Mouse (Mus musculus) heart, postnatal 0 days (tissue): ENCODE measurements around the gene Omd. TPM values are rescaled to one million over a fixed set of nuclear protein-coding genes. Genes with fewer than 3 reads are reported as not detected.

ENCODE experiments used
- ATAC-seq: fragments of 200-750 bp; cut with Nextera tagmentation; 2 replicates; pipeline ENCODE4 v1.8.0; 2017; ENCODE audit warnings: low read depth, moderate number of reproducible peaks, moderate library complexity; ENCODE audit not compliant: insufficient read depth
- DNase-seq: peaks from one replicate; pipeline ENCODE4 v3.0.0-alpha.2; 2016; ENCODE audit warnings: low spot score
- H3K27ac ChIP-seq: fragments of 300-500 bp; sonication (generic); 2 replicates; pipeline ENCODE4 v1.5.1; 2014; ENCODE audit warnings: low read depth, mild to moderate bottlenecking
- H3K27me3 ChIP-seq: fragments of 300-500 bp; sonication (generic); 2 replicates; pipeline ENCODE4 v1.6.1; 2014; ENCODE audit warnings: low read length, mixed read lengths; ENCODE audit not compliant: control insufficient read depth, insufficient read depth
- H3K36me3 ChIP-seq: fragments of 300-500 bp; sonication (generic); replicated peaks from 2 replicates; pipeline ENCODE4 v1.6.1; 2014; ENCODE audit warnings: low read length, mixed read lengths; ENCODE audit not compliant: control insufficient read depth, insufficient read depth
- H3K4me1 ChIP-seq: fragments of 300-500 bp; sonication (generic); 2 replicates; pipeline ENCODE4 v1.6.1; 2014; ENCODE audit warnings: antibody characterized with exemption; ENCODE audit not compliant: control insufficient read depth, insufficient read depth
- H3K4me2 ChIP-seq: fragments of 300-500 bp; sonication (generic); 2 replicates; pipeline ENCODE4 v1.6.1; 2014; ENCODE audit warnings: low read depth, mild to moderate bottlenecking, low read length, moderate library complexity
- H3K4me3 ChIP-seq: fragments of 300-500 bp; sonication (generic); 2 replicates; pipeline ENCODE4 v1.5.1; 2014; ENCODE audit warnings: low read depth, low read length
- H3K9ac ChIP-seq: fragments of 300-500 bp; sonication (generic); replicated peaks from 2 replicates; pipeline ENCODE4 v1.6.1; 2014; ENCODE audit warnings: low read depth, low read length, mixed read lengths
- H3K9me3 ChIP-seq: fragments of 300-500 bp; sonication (generic); replicated peaks from 2 replicates; pipeline ENCODE4 v1.6.1; 2016; ENCODE audit warnings: low read length; ENCODE audit not compliant: control insufficient read depth
- CTCF ChIP-seq: IDR thresholded peaks from 2 replicates; pipeline ENCODE4 v1.5.1; 2016; ENCODE audit warnings: antibody characterized with exemption, control low read depth, low read depth
- EP300 ChIP-seq: IDR thresholded peaks from 2 replicates; pipeline ENCODE4 v1.6.1; 2016; ENCODE audit warnings: antibody characterized with exemption, low read depth
- WGBS: fragments of 180-500 bp; shearing (Covaris S2); extraction: QIAGEN DNeasy Blood & Tissue Kit; methylation state at CpG from one replicate; pipeline ENCODE4 v1.1.7; 2014; 5-methylcytosine and 5-hydroxymethylcytosine counted together
- polyA plus RNA-seq: library from polyadenylated mRNA; unstranded; fragments of >200 nt; fragmentation: Nextera tagmentation; extraction: Ambion mirVana; gene quantifications from 2 replicates; pipeline ENCODE4 v1.2.1, GENCODE M21; 2015
- total RNA-seq: library from RNA; depleted of rRNA; stranded (reverse); fragments of >200 nt; gene quantifications from 2 replicates; pipeline ENCODE4 v1.2.3, GENCODE M21; 2014; ENCODE audit warnings: low replicate concordance

Omd gene
- total and polyA plus RNA-seq, 2 experiments from 2014 or later: 0.59 TPM; not detected in 1

DNA sequence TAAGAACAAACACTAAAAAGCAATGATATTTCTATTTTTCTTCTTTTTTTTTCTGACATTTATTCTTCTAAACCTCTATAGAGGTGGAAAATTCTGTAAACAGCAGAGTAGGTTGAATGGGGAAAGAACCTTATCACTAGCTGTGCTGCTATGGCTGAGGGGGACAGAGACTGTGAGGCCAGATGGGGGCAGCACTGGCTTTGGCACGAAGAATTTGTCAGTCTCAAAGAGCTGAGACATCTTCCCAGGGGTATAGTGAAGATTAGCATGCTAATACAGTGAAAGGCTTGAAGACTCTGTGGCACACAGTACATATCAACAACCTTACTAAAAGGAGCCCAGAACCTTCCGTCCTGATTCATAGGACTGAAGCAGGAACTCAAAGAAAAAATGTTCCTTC lies 23.1 kb upstream of the Omd start:
- 38% methylated on average over 2 of the region's 2 CpGs for WGBS
- Histone ChIP-seq H3K4me3 (no peak overlapping the region), H3K9ac (no peak overlapping the region), H3K36me3 (no peaks in the 10 kb centered on the region), H3K4me1 (no peaks in the 10 kb centered on the region), H3K27me3 (no peaks in the 10 kb centered on the region), H3K27ac (no peak overlapping the region), H3K4me2 (no peak overlapping the region), H3K9me3 (no peaks in the 10 kb centered on the region)
- ATAC-seq: 0 out of 2 replicates have a peak, but pooled peaks have one; percentile 17
- TF ChIP-seq CTCF (peak; percentile 61), EP300 (no peak)
- peak; percentile 62 for DNase-seq

DNA sequence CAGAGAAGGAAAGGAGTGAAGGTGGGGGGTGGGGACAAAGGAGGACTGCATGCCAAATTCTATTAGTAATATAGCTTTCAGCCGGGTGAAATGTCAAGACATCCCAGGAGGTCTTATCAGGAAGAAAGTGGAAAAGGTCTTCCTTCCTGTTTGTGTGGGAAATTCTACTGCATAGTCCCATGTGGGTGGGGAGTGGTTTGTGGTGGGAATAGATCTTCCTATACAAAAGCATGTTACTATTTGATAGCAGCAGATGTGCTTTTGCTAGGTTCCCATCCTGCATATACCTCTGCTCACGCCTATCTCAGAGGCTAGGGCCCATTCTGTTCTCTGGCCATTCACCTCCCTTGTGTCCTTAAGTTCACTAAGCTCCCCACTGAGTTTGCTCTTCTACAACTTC lies 21.4 kb upstream of the Omd start:
- TF ChIP-seq EP300 (no peak), CTCF (no peak)
- 46% methylated on average over 2 of the region's 2 CpGs for WGBS

DNA sequence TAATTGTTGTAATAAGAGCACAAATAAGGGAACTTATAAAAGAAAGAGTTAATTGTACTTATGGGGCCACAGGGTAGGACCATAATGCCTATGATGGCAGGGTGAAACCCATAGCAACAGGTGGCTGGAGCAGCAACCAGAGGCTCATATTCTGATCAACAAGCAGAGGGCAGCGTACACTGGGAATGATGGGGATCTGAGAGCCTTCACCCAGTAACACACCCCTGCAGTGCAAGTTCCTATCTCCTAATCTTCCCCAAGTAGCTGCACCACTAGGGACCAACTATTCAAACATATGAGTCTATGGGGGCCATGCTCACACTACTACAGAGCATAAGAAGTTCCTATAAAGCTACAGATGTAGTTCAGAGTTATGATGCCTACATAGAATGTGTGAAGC lies 17.9 kb upstream of the Omd start:
- WGBS: 86% methylated on average over 1 of the region's 1 CpGs
- no peak for ATAC-seq

More for the DNA sequence above, 21.4 kb upstream of the Omd start:
- H3K27me3 ChIP-seq: no peaks in the 10 kb centered on the region
- no peaks in the 10 kb centered on the region for H3K9me3 ChIP-seq
- no peak overlapping the region for H3K4me2 ChIP-seq
- DNase-seq (no peak), ATAC-seq (no peak)
- H3K4me1 ChIP-seq: no peaks in the 10 kb centered on the region
- H3K4me3 ChIP-seq: no peak overlapping the region
- no peak overlapping the region for H3K9ac ChIP-seq
- no peak overlapping the region for H3K27ac ChIP-seq
- no peaks in the 10 kb centered on the region for H3K36me3 ChIP-seq

DNA sequence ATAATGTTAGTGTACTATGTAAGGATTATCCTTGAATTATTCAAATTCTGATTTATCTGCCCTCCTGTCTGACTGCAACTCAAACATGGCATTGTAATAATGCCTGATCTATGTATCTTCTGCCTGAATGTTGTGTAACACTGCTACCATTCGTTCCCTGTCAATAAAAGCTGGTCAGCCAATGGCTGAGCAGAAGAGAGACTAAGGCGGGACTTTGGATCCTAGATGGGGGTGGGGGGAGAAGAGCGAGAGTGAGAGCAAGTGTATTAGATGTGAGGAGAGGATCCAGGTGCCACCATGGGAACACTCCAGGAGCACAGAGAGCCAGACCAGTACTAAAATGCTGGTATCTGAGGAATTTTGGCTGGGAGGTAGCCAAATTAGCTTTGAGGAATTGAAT lies 11.9 kb upstream of the Omd start:
- Histone ChIP-seq H3K9me3 (no peaks in the 10 kb centered on the region), H3K4me3 (no peak overlapping the region), H3K4me1 (no peaks in the 10 kb centered on the region), H3K4me2 (no peak overlapping the region), H3K27ac (no peak overlapping the region), H3K9ac (no peak overlapping the region), H3K36me3 (no peaks in the 10 kb centered on the region), H3K27me3 (no peaks in the 10 kb centered on the region)
- no peak for DNase-seq
- TF ChIP-seq CTCF (no peak), EP300 (no peak)
- WGBS: 68% methylated on average over 3 of the region's 3 CpGs
- no peak for ATAC-seq

More for the DNA sequence above, 17.9 kb upstream of the Omd start:
- Histone ChIP-seq H3K36me3 (no peaks in the 10 kb centered on the region), H3K4me1 (no peaks in the 10 kb centered on the region), H3K27ac (no peak overlapping the region), H3K4me3 (no peak overlapping the region), H3K4me2 (no peak overlapping the region), H3K27me3 (no peaks in the 10 kb centered on the region), H3K9ac (no peak overlapping the region), H3K9me3 (no peaks in the 10 kb centered on the region)
- TF ChIP-seq EP300: no peak
- 0 out of 2 replicates have a peak, but pooled peaks have one; percentile 4 for TF ChIP-seq CTCF
- no peak for DNase-seq

DNA sequence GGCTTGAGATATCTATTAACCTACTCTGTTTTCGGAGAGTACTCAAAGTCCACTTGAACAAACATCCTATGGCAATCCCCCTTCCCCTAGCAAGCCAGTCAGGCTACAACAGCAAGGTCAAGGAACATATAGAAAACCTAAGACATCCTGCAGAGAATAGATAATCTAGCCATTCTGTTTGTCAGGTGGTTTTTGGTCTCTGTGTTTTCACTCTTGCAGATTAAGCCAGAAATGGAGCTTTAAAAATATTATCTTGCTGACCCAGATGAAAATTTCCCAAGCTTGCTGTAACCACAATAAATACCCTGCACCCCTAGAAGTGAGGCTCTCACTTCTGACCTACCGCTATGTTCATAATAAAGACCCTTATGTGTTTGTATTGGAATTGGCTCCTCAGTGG lies 10.8 kb upstream of the Omd start:
- no peak for DNase-seq
- no peak for ATAC-seq
- TF ChIP-seq CTCF (no peak), EP300 (no peak)
- 83% methylated on average over 2 of the region's 2 CpGs for WGBS
- H3K9ac ChIP-seq: no peak overlapping the region
- H3K9me3 ChIP-seq: no peaks in the 10 kb centered on the region
- H3K4me1 ChIP-seq: no peaks in the 10 kb centered on the region
- H3K27me3 ChIP-seq: no peaks in the 10 kb centered on the region
- H3K4me2 ChIP-seq: no peak overlapping the region
- no peak overlapping the region for H3K27ac ChIP-seq
- H3K36me3 ChIP-seq: no peaks in the 10 kb centered on the region
- H3K4me3 ChIP-seq: no peak overlapping the region

DNA sequence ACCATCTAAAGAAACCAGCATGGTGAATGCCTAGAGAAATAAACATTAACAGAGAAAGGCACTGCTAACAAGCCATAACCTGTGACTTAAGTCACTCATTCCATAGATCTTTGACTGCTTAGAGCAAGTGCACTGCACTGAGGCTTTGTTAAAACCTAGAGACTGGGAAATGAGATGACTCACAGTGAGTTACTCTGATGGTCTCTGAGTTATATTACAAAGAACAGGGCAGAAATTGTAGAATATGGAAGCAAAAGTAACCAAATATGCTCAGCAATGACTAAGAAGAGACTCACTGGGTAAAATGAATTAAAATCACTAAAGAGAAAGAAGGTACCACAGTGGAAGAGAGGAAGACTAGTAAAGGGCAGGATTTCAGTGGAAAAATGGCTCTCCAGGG lies 1.6 kb downstream of the Omd start:
- Histone ChIP-seq H3K9ac (no peak overlapping the region), H3K4me1 (0 out of 2 replicates have a peak, but pooled peaks cover 2% of the 10 kb centered on the region), H3K27ac (peak overlapping the region; percentile 34), H3K27me3 (no peaks in the 10 kb centered on the region), H3K36me3 (no peaks in the 10 kb centered on the region), H3K4me3 (no peak overlapping the region), H3K9me3 (no peaks in the 10 kb centered on the region), H3K4me2 (no peak overlapping the region)
- TF ChIP-seq EP300: no peak
- ATAC-seq (no peak), DNase-seq (no peak)
